Mouse (Mus musculus): ENCODE results near the gene Frem3.

The Frem3 gene

GRCm38 (mm10) chr8:80714461-80714860 lies 103.6 kb downstream of the Frem3 start:
- DNase-seq, result no peak

- DNase-seq, result no peak
Measured at GRCm38 (mm10) chr8:80732326-80732725, 121.4 kb downstream of the Frem3 start.

- no peak for DNase-seq
Measured at GRCm38 (mm10) chr8:80738046-80738387, 127.1 kb downstream of the Frem3 start.

- peak; percentile 49 to 62 for DNase-seq
Measured at GRCm38 (mm10) chr8:80738388-80739154, 127.7 kb downstream of the Frem3 start.

GRCm38 (mm10) chr8:80739155-80739924 lies 128.5 kb downstream of the Frem3 start, which contains the start of gene Smarca5:
TSS of gene Smarca5 (minus strand) at chr8:80739497.
- peak; percentile 93 to 97 for DNase-seq

- no peak for DNase-seq
Measured at GRCm38 (mm10) chr8:80739932-80740331, 129.1 kb downstream of the Frem3 start.
